Mouse (Mus musculus) erythroblast, adult 5-6 weeks (primary cell): ENCODE data around the gene Ap4s1. TPM values are rescaled to one million over a fixed set of nuclear protein-coding genes. Genes with fewer than 3 reads are reported as not detected.
"Not testable (repeated sequence)": the region's sequence is repeated elsewhere in the genome, so short reads cannot be mapped to it uniquely, and the experiment has no call there.

ENCODE experiments used
- ATAC-seq: replicated peaks from 2 replicates; pipeline ENCODE4 v1.8.0; 2016; ENCODE audit warnings: moderate number of reproducible peaks, mild to moderate bottlenecking, moderate TSS enrichment, inconsistent platforms; ENCODE audit not compliant: poor library complexity, low FRiP score, severe bottlenecking
- total RNA-seq, 2 experiments: library from RNA; stranded (forward) in 1 of 2; stranded (reverse) in 1 of 2; fragments of 150-400 nt in 1 of 2; fragments of 200-764, 138-1000 nt in 1 of 2; gene quantifications; 2 replicates each; pipeline versions ENCODE4 v1.2.3 to v1.2.4; 2015 to 2017; ENCODE audit warnings: low replicate concordance in 2 of 2

Ap4s1 gene
- total RNA-seq (2015; ENCODE audit: low replicate concordance) (14.0 and 23.6 TPM in 2 replicates), total RNA-seq (2017; ENCODE audit: low replicate concordance) (14.4 and 16.4 TPM in 2 replicates)

DNA sequence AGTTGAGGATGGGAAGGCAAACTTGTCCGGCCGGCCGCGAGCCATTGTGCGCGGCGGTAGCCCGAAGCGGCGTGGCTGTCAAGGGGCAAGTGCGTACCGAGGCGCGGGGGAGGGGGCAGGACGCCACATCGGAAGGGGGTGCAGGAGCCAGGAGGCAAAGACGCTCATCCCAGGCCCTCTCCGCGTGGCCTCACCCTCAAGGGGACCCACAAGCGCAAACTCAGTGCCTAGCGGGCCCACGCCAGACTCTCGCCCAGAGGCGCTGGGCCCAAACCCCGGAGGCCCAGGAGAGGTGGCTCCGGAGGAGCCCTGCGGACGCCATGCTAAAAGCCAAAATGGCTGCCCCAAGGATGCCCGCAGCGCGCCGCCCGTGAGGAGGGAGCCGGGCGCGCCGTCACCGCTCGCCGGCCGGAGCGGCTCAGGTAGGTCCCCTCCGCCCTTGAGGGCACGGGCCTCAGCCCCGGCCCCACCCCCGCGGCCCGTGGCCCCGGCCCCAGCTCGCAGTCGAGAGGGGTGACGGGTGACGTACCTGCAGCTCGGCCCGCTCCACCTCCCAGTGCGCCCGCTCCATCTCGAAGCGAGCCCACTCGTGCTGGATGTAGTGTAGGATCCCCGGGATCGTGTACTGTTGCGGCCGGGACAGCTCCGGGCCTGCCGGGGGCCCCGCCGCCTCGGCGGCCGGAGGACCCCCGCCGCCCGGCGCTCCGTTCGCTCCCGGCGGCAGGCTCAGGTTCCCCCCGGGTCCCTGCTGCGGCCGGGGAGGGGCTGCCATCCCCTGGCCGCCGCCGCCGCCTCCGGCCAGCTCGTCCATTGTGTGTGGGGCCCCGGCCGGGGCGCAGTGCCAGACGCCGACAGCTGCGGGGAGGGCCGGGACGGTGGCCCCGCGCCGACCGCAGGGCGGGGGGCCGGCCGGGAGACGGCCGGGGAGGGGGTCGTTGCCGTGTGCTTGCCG lies at the start of gene Ap4s1:
Gene Ap4s1 (plus strand): TSS at position 141 of the 952 bp plus-strand sequence.
- peak; percentile 64 for ATAC-seq

DNA sequence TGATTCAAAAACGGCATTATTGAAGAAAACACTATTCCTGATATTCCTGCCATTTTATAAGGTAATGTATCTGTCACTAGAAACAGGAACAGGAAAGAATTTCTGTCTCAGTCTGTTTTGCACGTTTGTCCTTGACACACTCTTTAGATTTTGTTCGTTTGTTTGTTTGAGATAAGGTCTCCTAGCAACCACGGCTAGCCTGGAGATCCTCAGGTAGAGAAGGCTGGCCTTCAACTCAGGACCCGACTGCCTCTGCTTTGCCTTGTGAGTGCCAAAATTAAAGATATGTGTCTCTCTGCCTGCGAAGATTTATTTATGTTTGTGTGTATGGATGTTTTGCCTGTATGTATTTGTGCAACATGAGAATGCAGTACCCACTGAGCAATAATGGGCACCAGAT lies 49.0 kb upstream of the Ap4s1 start:
- no peak; the same call in 1 of the 2 replicates for ATAC-seq

DNA sequence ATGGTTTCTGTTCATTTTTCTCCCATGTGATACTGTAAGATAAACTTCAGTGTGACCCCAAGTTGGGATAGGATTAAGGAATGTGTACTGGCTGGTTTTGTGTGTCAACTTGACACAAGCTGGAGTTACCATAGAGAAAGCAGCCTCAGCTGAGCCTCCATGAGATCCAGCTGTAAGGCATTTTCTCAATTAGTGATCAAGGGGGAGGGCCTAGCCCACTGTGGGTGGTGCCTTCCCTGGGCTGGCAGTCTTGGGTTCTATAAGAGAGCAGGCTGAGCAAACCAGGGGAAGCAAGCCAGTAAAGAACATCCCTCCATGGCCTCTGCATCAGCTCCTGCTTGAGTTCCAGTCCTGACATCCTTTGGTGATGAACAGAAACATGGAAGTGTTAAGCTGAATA lies 41.4 kb upstream of the Ap4s1 start:
- not testable (repeated sequence) for ATAC-seq

DNA sequence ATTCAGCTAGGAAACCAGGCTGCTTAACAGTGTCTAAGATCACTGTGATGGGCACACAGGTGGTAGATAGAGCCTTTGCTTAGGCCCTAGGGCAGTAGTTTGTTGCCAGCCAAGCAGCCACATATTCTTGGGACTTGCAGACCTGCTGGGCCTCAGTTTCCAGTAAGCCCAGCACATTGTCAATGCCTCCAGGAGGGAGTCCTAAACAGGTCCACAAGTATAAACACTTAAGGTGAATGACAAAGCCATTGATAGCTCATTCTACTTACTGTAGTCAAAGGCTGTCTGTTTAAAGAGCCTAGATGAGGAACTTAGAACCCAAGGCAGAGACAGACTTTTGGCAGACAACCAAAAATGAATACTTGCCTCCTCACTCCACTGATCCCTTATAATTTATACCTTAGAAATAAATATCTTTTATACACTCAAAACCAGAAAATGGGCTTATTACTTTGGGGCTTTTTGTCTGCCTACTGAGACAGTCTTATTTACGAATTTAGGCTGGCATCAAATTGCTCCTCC lies 34.8 kb upstream of the Ap4s1 start:
- ATAC-seq: no peak

DNA sequence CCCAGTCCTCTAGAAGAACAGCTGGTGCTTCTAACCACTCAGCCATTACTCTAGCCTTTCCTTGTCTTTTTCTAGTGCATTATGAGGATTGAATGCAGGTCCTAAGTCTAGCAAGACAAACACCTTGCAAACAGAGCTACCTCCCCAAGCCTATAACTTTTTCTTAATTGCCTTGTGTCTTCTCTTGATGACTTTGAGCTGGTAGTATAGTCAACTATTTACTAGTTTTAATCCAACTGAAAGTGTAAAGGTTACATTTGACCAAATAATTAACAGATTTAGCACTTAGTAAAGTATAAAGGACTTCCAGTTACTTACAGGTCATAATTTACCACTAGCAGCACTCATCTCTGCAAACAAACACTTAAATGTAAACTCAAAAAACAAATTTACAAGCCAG lies 27.8 kb upstream of the Ap4s1 start:
- ATAC-seq: no peak

DNA sequence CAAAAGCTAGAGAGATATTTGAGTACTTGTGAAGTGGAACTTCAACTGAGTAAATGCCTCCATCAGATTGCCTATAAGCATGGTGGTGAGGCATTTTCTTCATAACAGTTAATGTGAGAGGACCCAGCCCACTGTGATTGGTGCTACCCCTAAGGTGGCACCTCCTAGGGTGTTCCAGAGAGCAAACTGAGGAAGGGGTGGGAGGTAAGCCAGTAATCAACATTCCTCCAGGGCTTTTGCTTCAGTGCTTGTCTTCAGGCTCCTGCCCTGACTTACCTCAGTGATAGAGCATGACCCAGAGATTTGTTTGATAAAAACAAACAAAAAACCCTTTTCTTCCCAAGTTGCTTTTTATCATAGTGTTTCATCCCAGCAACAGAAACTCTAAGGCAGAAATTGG lies 26.9 kb upstream of the Ap4s1 start:
- no peak for ATAC-seq

DNA sequence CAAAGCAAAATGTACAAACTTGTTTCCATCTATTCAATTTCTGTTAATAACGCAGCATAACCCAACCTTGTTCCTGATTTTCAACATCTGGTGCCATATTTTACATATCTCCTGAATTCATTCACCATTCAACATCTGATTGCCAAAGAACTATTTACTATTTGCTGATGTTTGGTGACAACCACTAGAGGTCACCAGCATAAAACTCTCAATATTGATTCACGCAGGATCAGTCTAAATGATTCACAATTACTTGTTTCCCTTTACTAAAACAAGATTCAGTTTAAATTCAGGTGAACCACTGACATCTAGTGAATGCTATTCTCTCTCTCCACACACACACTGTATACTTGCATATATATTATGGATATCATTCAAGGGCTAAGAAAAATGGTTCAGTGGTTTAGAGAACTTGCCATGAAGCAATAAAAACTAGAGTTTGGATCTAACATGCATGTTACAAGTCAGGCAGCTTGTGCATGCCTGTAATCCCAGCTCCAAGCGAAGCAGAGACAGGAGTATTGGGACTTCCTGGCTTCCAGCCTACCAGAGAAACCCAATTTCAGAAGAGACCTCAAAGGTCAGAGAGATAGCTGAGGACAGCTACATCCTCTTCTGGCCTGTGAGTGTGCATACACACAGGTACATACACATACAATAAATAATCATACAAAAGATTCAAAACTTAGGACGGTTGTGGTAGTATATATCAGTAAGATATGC lies 24.0 kb upstream of the Ap4s1 start:
- peak; percentile 69 for ATAC-seq

DNA sequence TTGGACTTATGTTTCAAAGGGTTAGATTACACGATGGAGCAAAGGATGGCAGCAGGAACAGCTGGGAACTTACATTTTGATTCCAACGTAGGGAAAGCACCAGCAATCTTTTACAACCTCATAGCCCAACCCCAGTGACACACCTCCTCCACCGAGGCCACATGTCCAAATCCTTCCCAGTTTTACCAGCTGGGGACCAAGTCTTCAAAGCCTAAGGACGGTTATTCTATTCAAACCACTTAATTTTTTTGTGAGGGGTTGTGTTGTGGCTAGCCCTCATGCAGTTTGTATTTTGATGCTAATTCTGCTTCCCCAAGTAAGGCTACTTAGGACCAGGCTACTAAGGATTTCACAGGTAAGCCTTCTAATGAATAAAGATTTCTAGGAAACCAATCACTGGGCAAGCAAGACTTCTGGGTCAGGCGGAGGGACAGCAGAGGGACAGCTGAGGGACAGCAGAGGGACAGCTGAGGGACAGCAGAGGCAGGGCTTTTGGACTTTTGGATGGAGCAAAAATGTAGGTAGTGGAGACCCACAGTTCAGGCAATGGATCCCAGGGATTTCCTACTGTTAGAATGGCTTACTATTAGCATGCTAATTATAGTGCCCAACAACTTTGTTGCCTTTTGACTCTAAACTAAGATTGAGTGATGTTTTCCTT lies 19.5 kb upstream of the Ap4s1 start:
- ATAC-seq: no peak

DNA sequence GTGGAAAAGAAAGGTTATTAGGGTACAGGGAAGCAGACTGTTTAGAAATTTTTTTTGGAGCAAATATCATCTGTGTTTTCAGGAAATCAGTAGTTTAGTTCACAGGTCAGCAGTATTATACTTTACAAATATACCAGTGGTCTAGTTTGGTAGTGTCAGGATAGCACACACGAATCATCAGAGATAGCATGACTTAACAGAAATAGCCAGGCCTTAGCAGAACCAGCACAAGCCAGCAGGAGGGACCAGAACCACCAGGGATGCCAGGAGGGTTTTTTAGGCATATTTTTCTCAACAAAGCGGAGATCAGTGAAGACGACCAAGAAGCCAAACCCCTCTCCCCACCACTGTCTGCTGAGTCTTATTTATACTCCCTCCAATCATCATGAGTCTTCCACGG lies 17.6 kb upstream of the Ap4s1 start:
- ATAC-seq: peak; percentile 82

DNA sequence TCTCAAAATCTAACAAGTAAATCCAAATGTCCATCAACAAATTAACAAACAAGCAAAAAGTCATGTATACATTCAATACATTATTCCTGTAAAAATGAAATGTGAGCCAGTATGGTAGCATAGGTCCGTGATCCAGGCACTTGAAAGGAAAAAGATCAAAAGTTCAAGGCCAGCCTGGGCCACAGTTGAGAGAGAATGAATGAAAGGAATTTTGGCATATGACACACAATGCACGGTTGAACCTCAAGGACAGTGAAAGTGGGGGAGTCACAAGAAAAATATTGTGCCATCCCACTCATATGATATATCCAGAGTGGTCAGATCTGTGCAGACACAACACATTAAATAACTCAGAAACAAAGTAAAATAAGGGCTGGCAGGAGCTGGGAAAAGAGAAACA lies 14.4 kb upstream of the Ap4s1 start:
- no peak for ATAC-seq

DNA sequence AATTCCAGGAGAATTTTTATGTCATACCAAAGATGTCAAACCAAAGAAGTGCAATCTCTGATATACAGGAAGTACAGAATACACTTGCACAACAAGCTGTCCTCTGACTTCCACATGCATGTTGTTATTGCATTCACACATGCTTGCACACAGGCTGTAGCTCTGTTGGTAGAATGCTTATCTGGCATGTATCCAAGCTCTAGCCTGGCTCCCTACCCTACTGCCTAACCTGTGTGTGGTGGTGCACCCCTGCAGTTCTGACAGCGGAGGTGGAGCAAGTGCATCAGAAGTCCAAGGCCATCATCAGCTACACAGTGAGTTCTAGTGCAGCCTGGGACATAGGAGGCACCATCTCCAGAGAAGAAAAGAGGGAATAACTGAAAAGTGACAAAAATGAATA lies 12.0 kb upstream of the Ap4s1 start:
- ATAC-seq: no peak

DNA sequence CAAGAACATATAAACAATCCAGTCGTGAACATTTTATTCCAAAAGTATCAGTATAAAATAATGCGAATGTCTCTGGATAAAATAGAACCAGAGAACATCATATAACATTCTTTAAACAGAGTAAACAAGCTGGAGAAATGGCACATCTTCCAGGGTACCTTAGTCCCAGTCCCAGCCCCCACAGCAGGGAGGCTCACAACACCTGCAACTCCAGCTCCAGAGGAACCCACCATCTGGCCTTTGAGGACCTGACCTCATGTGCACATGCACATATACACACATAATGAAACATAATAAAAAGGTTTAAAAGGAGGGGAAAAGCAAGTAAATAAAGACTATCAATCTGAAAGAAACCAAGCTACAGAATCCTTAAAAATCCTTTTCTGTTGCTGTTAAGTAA lies 2.3 kb upstream of the Ap4s1 start:
- no peak for ATAC-seq

DNA sequence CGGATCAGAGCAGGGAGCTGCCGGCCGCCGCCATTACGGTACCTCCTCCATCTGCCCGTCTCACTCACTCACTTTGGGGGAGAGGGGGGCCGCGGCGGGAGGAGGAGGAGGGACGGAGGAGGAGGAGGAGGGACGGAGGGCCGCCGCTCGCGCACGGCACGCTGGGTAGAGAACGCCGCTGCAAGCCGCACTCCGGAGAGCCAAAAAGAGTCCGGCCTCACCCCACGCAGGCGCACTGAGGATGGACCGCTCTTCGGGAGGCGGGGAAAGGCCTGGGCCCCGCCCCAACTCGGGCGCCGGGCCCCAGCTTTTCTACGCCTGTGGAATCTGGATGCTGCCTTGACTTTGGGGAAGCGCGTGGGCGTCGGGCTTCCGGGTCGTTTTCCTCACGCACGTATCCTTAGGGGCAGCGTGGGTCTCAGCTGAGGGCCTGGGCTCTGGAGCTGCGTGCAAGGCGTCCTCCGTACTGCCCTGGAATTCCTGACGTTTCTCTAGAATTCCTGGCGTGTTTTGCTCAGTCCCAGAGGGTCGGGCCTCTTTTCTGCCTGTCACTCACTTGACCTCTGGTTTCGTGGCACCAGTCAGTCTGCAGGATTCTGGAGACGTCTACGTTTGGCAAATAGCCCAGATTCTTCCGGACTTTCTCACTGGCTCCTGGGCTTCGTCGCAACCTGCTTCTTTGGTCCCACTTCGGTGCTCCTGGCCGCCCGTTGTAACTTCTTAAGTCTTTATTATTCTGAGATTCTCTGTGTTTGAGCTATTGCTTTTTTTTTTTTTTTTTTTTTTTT lies 1.2 kb downstream of the Ap4s1 start, which contains the start of gene Strn3:
Gene Strn3 (minus strand): TSS at position 53 of the 788 bp plus-strand sequence.
- ATAC-seq: peak; percentile 94

DNA sequence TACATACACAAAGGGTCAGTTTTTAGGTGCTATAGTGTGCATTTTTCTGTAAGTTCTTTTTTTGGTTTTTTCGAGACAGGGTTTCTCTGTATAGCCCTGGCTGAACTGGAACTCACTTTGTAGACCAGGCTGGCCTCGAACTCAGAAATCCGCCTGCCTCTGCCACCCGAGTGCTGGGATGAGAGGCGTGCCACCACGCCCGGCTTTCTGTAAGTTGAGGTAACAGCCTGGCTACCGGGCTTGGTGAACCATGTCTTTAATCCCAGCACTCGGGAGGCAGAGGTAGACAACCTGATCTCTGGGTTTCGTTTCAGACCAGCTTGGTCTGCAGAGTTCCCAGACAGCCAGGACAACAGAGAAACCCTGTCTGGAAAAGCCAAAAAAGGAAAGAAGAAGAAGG lies 2.0 kb downstream of the Ap4s1 start:
- not testable (repeated sequence) for ATAC-seq

DNA sequence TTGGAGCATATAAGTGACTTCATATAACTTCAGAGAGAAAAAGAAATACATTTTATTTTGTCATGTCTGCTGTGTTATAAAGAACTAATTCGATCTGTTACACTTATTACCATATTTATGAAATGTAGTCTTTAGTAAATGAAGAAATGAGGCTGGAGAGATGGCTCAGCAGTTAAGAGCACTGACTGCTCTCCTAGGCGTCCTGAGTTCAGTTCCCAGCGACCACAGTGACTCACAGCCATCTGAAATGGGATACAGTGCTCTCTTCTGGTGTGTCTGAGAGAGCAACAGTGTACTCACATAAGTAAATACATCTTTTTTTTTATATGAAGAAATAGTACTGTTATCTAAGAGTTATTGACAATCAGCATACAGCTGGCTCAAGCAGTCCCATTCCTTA lies 2.6 kb downstream of the Ap4s1 start:
- no peak for ATAC-seq

DNA sequence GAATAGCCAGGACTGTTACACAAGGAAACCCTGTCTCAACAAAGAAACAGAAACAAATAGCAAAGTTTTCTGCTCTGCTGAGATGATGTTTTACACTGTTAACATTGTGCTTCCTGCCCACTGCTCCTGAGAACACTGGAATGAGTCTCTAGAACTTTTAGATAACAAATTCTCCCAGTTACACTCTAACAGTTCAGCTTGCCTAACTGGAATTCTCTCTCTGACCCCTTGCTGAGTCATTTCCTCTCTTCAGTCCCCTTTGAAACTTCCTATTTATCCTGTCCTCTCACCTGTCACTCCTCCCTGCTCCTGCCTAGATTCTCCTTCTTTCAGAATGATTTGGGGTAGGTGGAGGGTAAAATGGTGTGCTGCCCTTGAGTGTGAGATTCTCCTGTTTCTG lies 3.3 kb downstream of the Ap4s1 start:
- no peak for ATAC-seq

DNA sequence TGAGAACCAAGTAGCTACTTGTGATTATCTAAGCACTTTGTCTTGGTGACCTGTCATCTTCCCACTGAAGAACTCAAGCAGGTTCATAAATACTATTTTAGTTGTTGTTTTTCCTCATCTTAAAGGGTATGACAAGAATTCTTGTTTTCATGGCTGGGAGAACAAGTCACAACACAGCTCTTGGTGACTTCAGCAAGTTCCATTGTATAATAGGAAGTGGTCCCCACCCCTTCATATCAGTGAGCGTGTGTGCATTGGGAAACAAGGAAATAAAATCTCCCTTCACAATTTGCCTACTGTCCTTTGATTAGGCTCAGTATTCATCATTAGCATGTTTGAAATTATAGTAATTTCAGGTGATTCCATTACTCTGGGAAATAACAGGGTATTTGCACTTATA lies 4.1 kb downstream of the Ap4s1 start:
- ATAC-seq: no peak

DNA sequence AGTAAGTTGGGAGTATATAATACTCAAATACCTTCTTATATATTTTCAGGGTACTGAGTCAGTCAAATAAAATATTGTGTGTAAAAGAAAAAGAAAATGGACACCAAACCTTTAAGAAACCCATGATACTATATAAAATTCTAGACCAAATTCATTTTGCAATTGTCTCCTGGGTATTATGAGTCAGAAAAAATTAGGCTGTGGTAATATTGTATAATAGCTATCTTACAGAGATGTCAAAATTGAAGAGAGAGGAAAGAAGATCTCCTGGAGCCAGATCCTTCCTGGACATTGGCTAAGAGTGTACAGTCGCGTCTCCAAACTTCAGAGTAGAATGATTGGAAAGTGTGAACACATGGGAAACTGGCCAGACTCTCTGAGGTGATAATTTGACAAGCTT lies 5.3 kb downstream of the Ap4s1 start:
- ATAC-seq: no peak

DNA sequence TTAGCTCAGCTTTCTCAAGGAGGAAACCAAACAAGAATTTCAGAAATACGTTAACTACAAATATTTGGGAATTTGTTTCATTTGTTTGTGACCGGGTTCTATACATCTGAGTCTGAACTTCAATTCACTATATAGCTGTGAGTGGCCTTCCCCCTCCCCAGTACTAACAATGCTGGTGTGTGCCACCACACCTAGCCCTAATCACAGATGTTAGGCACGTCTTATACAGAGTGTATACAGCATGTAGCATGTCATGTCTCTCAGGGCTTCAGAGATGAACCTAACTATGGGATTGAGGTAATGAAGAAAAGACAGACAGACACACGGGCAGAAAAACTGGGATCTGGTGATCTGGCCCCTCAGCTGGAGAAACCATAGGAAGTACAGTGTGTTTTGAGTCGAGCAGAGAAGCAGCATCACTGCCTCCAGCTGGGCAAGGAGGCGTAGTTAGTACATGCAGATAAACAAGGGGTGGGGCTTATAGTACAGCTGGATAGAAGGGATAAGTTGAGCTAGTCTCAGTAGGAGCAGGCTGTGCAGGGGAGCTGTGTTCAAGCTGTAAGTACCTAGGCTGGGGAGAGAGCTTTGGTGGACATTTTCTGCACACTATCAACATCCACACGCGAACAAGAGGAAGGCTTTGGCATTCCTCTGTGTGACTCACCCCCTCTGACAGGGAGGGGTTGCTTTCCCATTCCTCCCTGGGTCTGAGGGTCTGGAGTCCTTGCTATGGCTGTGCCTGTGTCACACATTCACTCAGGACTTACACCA lies 9.0 kb downstream of the Ap4s1 start:
- peak; percentile 98 for ATAC-seq
